Mouse (Mus musculus) lung, embryonic 16.5 days (tissue): ENCODE data around the gene Slc8a1. TPM values are rescaled to one million over a fixed set of nuclear protein-coding genes. Genes with fewer than 3 reads are reported as not detected.

Experiments
- ATAC-seq: fragments of 200-750 bp; cut with Nextera tagmentation; 2 replicates; pipeline ENCODE4 v1.8.0; 2017; ENCODE audit warnings: low read depth, mild to moderate bottlenecking, moderate library complexity
- H3K27ac ChIP-seq: fragments of 300-500 bp; sonication (generic); 2 replicates; pipeline ENCODE4 v1.5.1; 2014; ENCODE audit warnings: mild to moderate bottlenecking, control low read depth, low read length
- H3K27me3 ChIP-seq: fragments of 300-500 bp; sonication (generic); 2 replicates; pipeline ENCODE4 v1.6.1; 2014; ENCODE audit warnings: low read depth, low read length, mixed read lengths; ENCODE audit not compliant: control insufficient read depth, insufficient read depth
- H3K36me3 ChIP-seq: fragments of 300-500 bp; sonication (generic); 2 replicates; pipeline ENCODE4 v1.6.1; 2014; ENCODE audit warnings: low read length; ENCODE audit not compliant: control insufficient read depth, insufficient read depth
- H3K4me1 ChIP-seq: fragments of 300-500 bp; sonication (generic); replicated peaks from 2 replicates; pipeline ENCODE4 v1.6.1; 2014; ENCODE audit warnings: low read length, mixed read lengths; ENCODE audit not compliant: control insufficient read depth, insufficient read depth
- H3K4me2 ChIP-seq: fragments of 300-500 bp; sonication (generic); 2 replicates; pipeline ENCODE4 v1.6.1; 2014; ENCODE audit warnings: low read depth, low read length, control low read depth
- H3K4me3 ChIP-seq: fragments of 300-500 bp; sonication (generic); 2 replicates; pipeline ENCODE4 v1.5.1; 2014; ENCODE audit warnings: mild to moderate bottlenecking, low read length, control low read depth
- H3K9ac ChIP-seq: fragments of 300-500 bp; sonication (generic); 2 replicates; pipeline ENCODE4 v1.6.1; 2014; ENCODE audit warnings: low read length, control low read depth
- H3K9me3 ChIP-seq: fragments of 300-500 bp; sonication (generic); 2 replicates; pipeline ENCODE4 v1.6.1; 2016; ENCODE audit warnings: low read length; ENCODE audit not compliant: control insufficient read depth
- whole genome bisulfite sequencing: fragments of 180-500 bp; shearing (Covaris S2); extraction: QIAGEN DNeasy Blood & Tissue Kit; methylation state at CpG from one replicate; pipeline ENCODE4 v1.1.7; 2014; 5-methylcytosine and 5-hydroxymethylcytosine counted together
- polyA plus RNA-seq: library from polyadenylated mRNA; unstranded; fragments of >200 nt; fragmentation: Nextera tagmentation; extraction: Ambion mirVana; gene quantifications from 2 replicates; pipeline ENCODE4 v1.2.1, GENCODE M21; 2015

The Slc8a1 gene
- polyA plus RNA-seq, 1 experiment from 2014 or later, result 5.8 TPM

DNA sequence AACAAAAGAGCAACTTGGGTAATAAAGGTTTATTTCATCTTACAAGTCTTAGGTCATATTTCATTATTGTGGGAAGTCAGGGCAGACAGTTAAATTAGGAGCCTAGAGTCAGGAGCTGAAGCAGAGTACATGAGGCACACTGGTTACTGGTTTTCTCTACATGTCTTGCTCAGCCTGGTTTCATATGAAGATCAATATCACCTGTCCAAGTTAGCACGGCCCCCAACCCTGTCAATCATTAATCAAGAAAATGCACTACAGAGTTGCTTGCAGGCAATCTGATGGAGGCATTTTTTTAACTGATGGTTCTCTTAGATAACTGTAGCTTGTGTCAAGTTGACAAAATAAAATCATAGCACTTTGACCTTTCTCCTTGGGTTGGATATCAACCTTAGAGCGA is 2.6 kb downstream of the Slc8a1 start:
- ATAC-seq, result no peak
- no peak overlapping the region for H3K9ac ChIP-seq
- H3K9me3 ChIP-seq, result no peaks in the 10 kb centered on the region
- H3K36me3 ChIP-seq, result no peaks in the 10 kb centered on the region
- no peak overlapping the region for H3K27ac ChIP-seq
- no peaks in the 10 kb centered on the region for H3K4me1 ChIP-seq
- no peaks in the 10 kb centered on the region for H3K27me3 ChIP-seq
- H3K4me2 ChIP-seq, result no peak overlapping the region
- 72% methylated on average over 2 of the region's 2 CpGs for WGBS
- H3K4me3 ChIP-seq, result no peak overlapping the region

DNA sequence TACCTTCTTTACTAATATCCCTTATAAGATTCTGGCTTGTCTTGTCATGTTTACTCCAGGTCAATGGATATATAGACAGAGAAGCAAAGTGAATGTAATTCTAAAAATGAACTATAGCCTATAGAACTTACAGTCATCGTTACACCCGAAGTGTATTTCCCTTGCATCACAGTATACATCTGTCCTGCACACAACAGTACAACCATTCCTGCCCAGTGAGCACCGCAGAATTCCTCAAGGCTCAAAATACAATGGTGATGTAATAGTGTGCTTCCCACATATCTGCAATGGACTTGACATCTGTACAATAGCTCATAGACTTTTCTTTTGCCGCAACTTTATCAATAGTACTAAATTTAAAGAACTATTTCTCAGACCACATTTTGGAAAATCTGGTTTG is 8.3 kb downstream of the Slc8a1 start:
- Histone ChIP-seq H3K9me3 (no peaks in the 10 kb centered on the region), H3K27ac (no peak overlapping the region), H3K4me2 (no peak overlapping the region), H3K4me3 (no peak overlapping the region), H3K27me3 (no peaks in the 10 kb centered on the region), H3K4me1 (no peaks in the 10 kb centered on the region), H3K36me3 (no peaks in the 10 kb centered on the region), H3K9ac (no peak overlapping the region)
- no peak for ATAC-seq
- WGBS, result 90% methylated on average over 4 of the region's 4 CpGs

DNA sequence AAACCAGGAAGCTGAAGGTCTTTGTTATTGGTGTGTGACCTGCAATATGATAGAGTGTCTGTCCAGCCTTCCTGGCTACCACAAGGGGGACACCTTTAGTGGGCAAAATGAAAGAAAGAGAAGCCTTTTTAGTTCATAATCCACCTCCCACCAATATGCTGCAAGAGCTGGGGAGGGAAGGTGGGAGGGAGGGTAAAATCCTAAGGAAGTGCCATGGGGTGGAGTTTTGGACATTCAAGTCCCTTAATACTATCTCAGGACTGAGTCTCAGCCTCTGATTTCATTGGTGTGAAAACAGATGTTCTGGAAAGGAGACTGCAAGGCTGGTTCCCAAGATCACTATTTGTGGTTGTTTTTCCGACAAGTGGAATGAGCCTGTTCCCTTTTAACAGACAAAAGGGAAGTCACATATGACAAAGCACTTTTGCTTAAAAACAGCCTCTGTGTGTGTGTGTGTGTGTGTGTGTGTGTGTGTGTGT is 25.9 kb downstream of the Slc8a1 start:
- Histone ChIP-seq H3K9me3 (no peaks in the 10 kb centered on the region), H3K27me3 (no peaks in the 10 kb centered on the region), H3K4me1 (no peaks in the 10 kb centered on the region), H3K9ac (no peak overlapping the region), H3K36me3 (no peaks in the 10 kb centered on the region), H3K4me2 (no peak overlapping the region), H3K27ac (no peak overlapping the region), H3K4me3 (no peak overlapping the region)
- WGBS, result 48% methylated on average over 1 of the region's 1 CpGs
- no peak for ATAC-seq

DNA sequence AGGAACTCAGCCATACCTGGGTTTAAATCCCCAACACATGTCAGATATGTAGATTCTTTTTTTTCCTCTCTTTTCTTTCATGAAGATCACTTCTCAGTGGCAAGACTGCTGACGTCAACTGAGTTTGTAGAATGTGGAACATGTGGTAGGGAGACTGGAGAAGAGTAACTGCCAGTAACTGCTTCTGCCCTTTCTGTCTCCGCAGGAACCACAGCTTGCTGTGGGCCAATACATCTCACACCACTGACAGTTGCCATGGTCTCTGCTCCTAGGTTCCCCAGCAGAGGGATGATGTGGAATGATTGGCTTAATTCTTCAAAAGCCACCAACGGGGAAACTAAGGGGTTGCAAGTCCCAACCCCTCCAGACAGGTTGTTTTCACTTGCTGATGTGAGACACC is 33.4 kb downstream of the Slc8a1 start:
- no peak overlapping the region for H3K27ac ChIP-seq
- whole genome bisulfite sequencing, result 45% methylated on average over 3 of the region's 3 CpGs
- H3K9ac ChIP-seq, result no peak overlapping the region
- H3K4me2 ChIP-seq, result no peak overlapping the region
- no peaks in the 10 kb centered on the region for H3K9me3 ChIP-seq
- H3K36me3 ChIP-seq, result no peaks in the 10 kb centered on the region
- no peak for ATAC-seq
- H3K4me1 ChIP-seq, result no peaks in the 10 kb centered on the region
- no peak overlapping the region for H3K4me3 ChIP-seq
- H3K27me3 ChIP-seq, result no peaks in the 10 kb centered on the region

DNA sequence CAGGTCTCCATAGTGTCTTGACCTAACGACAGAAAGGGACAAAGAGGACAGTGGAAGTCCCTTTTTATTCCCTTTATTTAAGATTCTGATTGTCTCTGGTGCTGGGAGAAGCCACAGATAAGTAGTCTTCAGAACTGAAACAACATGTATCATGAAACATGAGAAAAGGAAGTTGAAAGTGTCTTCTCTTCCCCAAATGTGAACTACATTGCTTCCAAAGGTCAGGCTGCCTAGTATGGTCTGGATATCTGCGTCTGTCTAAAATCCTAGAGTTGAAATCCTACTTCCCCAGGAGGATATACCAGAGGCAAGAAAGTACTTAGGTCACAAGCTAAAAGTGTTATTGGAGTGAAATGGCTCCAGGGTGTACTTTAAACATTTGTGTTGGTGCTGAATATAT is 34.9 kb downstream of the Slc8a1 start:
- H3K4me3 ChIP-seq, result no peak overlapping the region
- H3K27ac ChIP-seq, result no peak overlapping the region

DNA sequence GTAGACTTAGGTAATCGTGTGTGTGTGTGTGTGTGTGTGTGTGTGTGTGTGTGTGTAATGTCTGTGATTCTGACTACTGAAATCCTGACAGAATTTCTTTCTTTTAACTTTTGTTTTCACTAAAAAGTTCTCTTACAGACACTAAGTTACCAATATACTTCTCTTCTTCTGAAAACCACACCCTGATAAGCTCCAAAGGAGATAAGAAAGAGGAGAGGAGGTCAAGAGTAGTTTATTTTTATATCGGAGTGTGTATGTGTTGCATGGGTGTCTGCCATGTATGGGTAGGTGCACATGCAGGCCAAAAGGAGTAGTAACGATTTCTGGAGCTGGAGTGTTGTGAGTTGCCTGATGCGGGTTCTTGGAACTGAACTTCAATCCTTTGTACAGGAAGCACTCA is 36.5 kb downstream of the Slc8a1 start:
- Histone ChIP-seq H3K27ac (no peak overlapping the region), H3K4me1 (0 out of 2 replicates have a peak, but pooled peaks cover 2% of the 10 kb centered on the region), H3K9ac (no peak overlapping the region), H3K4me3 (no peak overlapping the region), H3K36me3 (no peaks in the 10 kb centered on the region), H3K27me3 (no peaks in the 10 kb centered on the region), H3K4me2 (no peak overlapping the region), H3K9me3 (no peaks in the 10 kb centered on the region)
- ATAC-seq, result no peak
- WGBS, result 33% methylated on average over 4 of the region's 4 CpGs

More for the DNA sequence above, 34.9 kb downstream of the Slc8a1 start:
- Histone ChIP-seq H3K9ac (no peak overlapping the region), H3K27me3 (no peaks in the 10 kb centered on the region), H3K4me2 (no peak overlapping the region), H3K4me1 (0 out of 2 replicates have a peak, but pooled peaks cover 2% of the 10 kb centered on the region), H3K36me3 (no peaks in the 10 kb centered on the region), H3K9me3 (no peaks in the 10 kb centered on the region)
- ATAC-seq, result no peak
- 82% methylated on average over 2 of the region's 2 CpGs for WGBS

DNA sequence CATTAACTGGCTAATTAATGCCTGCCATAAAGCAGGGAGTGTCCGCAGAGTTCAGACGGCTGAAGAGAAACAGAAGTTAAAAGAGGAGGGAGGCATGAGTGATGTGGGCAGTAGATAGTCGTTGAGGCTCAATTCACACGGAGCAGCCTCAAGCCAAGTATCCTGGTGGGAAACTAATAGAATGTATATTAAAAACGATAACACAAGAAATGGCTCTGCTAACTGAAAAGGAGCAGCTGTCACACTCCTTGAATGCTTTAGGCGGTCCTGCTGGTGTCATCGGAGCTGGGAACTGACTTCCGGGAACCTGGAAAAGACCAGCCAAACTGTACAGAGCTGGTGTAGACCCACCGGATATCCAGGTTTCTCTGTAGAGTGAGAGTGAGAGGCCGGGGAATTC is 39.4 kb downstream of the Slc8a1 start:
- ATAC-seq, result peak; percentile 54
- no peaks in the 10 kb centered on the region for H3K9me3 ChIP-seq
- H3K9ac ChIP-seq, result no peak overlapping the region
- no peak overlapping the region for H3K4me3 ChIP-seq
- H3K4me1 ChIP-seq, result 0 out of 2 replicates have a peak, but pooled peaks cover 2% of the 10 kb centered on the region
- 39% methylated on average over 10 of the region's 10 CpGs for WGBS
- H3K4me2 ChIP-seq, result no peak overlapping the region
- H3K36me3 ChIP-seq, result no peaks in the 10 kb centered on the region
- H3K27me3 ChIP-seq, result no peaks in the 10 kb centered on the region
- H3K27ac ChIP-seq, result no peak overlapping the region

DNA sequence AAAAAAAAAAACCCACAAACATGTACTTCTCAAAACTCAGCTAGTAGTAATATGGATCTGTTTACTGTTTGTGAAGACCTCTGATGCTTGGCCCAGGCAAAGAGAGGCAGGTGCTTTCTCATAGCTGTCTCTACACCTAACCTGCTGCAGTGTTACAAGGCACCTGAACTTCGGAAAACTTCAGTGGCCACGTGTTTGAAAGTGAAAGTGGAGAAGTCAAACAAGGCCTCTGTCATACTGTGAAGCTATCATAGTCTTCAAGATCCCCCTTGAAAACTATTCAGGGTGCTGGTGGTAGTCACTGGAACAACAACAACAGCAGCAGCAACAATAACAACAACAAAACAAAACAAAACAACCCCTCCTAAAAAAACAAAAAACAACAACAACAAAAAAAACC is 40.5 kb downstream of the Slc8a1 start:
- ATAC-seq, result no peak
- H3K4me2 ChIP-seq, result no peak overlapping the region
- no peak overlapping the region for H3K9ac ChIP-seq
- H3K9me3 ChIP-seq, result no peaks in the 10 kb centered on the region
- no peaks in the 10 kb centered on the region for H3K36me3 ChIP-seq
- H3K27me3 ChIP-seq, result no peaks in the 10 kb centered on the region
- no peak overlapping the region for H3K27ac ChIP-seq
- H3K4me1 ChIP-seq, result 0 out of 2 replicates have a peak, but pooled peaks cover 2% of the 10 kb centered on the region
- 45% methylated on average over 2 of the region's 2 CpGs for WGBS
- H3K4me3 ChIP-seq, result no peak overlapping the region

DNA sequence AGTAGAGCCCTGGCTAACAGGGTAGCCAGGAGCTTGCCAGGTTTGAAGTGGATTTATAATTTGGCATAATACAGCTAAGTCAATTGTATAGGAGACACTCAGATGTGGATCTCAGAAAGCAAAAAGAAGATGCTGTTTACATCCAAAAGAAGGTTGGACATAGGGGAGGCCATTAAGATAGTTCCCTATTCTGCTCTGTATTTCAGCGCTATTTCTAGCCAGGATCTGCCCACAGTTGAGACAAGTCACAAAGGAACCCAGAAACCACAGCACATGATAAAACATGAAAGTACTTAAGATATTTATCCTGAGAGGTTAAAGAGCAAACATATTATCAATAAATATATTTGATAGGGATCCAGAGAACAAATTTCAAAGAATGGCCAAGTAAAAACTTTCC is 43.2 kb downstream of the Slc8a1 start:
- 69% methylated on average over 1 of the region's 1 CpGs for WGBS

DNA sequence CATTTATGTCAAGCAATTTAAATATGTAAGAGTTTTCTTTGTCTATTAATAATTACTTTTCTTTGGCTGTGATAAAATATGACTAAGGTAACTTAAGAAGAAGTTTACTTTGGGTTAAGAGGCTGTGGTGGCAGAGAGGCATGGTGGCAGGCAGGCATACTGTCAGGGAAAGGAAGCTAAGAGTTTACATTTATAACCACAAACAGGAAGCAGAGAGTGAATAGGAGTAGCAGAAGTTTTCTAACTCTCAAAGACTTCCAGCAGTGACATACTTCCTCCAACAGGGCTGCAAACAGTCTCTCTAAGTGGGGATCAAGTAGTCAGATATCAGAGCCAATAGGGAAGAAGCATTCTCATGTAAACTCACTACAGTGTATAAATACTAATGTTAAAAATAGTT is 58.6 kb downstream of the Slc8a1 start:
- Histone ChIP-seq H3K4me1 (no peaks in the 10 kb centered on the region), H3K36me3 (no peaks in the 10 kb centered on the region)
- no peak for ATAC-seq

More for the DNA sequence above, 43.2 kb downstream of the Slc8a1 start:
- no peaks in the 10 kb centered on the region for H3K27me3 ChIP-seq
- no peak overlapping the region for H3K4me3 ChIP-seq
- H3K4me1 ChIP-seq, result 0 out of 2 replicates have a peak, but pooled peaks cover 2% of the 10 kb centered on the region
- ATAC-seq, result no peak
- H3K4me2 ChIP-seq, result no peak overlapping the region
- H3K36me3 ChIP-seq, result no peaks in the 10 kb centered on the region
- no peak overlapping the region for H3K9ac ChIP-seq
- H3K9me3 ChIP-seq, result no peaks in the 10 kb centered on the region
- H3K27ac ChIP-seq, result no peak overlapping the region

More for the DNA sequence above, 58.6 kb downstream of the Slc8a1 start:
- Histone ChIP-seq H3K27me3 (no peaks in the 10 kb centered on the region), H3K9ac (no peak overlapping the region), H3K9me3 (no peaks in the 10 kb centered on the region), H3K4me3 (no peak overlapping the region), H3K27ac (no peak overlapping the region), H3K4me2 (no peak overlapping the region)
